Mouse (Mus musculus) ES-E14 (cell line): ENCODE data around the gene Tmem198b. TPM values are rescaled to one million over a fixed set of nuclear protein-coding genes. Genes with fewer than 3 reads are reported as not detected.

Source experiments
- DNase-seq: peaks from one replicate; pipeline ENCODE4 v3.0.0-alpha.2; 2013; ENCODE audit warnings: low read depth, low spot score
- H3K27ac ChIP-seq: 2 replicates; pipeline ENCODE4 v1.5.1; 2012; ENCODE audit warnings: low read depth, mild to moderate bottlenecking, low read length, moderate library complexity, mixed read lengths; ENCODE audit not compliant: poor library complexity, insufficient read depth, severe bottlenecking
- H3K36me3 ChIP-seq: 2 replicates; pipeline ENCODE4 v1.6.1; 2012; ENCODE audit warnings: mild to moderate bottlenecking, low read length, moderate library complexity, mixed read lengths; ENCODE audit not compliant: control insufficient read depth, poor library complexity, insufficient read depth, severe bottlenecking
- H3K4me1 ChIP-seq, 2 experiments: fragments of 150-350 bp in 1 of 2; sonication (generic) in 1 of 2; 2 replicates each; pipeline ENCODE4 v1.6.1; 2012; ENCODE audit warnings: low read length in 2 of 2, mild to moderate bottlenecking in 1 of 2, mixed read lengths in 1 of 2; ENCODE audit not compliant: control insufficient read depth in 2 of 2, insufficient read depth in 2 of 2, poor library complexity in 1 of 2
- H3K4me3 ChIP-seq, 2 experiments: fragments of 150-350 bp in 1 of 2; sonication (generic) in 1 of 2; 2 replicates each; pipeline ENCODE4 v1.5.1; 2012; ENCODE audit warnings: low read length in 2 of 2, low read depth in 1 of 2, mild to moderate bottlenecking in 1 of 2, mixed read lengths in 1 of 2; ENCODE audit not compliant: insufficient read depth in 1 of 2, poor library complexity in 1 of 2, severe bottlenecking in 1 of 2
- H3K9ac ChIP-seq: 2 replicates; pipeline ENCODE4 v1.6.1; 2012; ENCODE audit warnings: low read depth, mild to moderate bottlenecking, low read length, mixed read lengths; ENCODE audit not compliant: poor library complexity, insufficient read depth, severe bottlenecking
- H3K9me3 ChIP-seq: fragments of 150-350 bp; sonication (generic); 2 replicates; pipeline ENCODE4 v1.6.1; 2012; ENCODE audit warnings: low read depth, mild to moderate bottlenecking, low read length; ENCODE audit not compliant: control insufficient read depth, insufficient read depth
- CHD2 ChIP-seq: IDR thresholded peaks from 2 replicates; pipeline ENCODE4 v1.6.1; 2014; ENCODE audit warnings: mild to moderate bottlenecking, low read depth, low read length, inconsistent platforms
- HCFC1 ChIP-seq: IDR thresholded peaks from 2 replicates; pipeline ENCODE4 v1.6.1; 2012; ENCODE audit warnings: low read length, inconsistent platforms, borderline replicate concordance; ENCODE audit not compliant: insufficient read depth
- MAFK ChIP-seq: IDR thresholded peaks from 2 replicates; pipeline ENCODE4 v1.6.1; 2014; ENCODE audit warnings: mild to moderate bottlenecking, low read depth, low read length, inconsistent platforms; ENCODE audit not compliant: insufficient read depth
- ZC3H11A ChIP-seq: IDR thresholded peaks from 2 replicates; pipeline ENCODE4 v1.6.1; 2012; ENCODE audit warnings: low read depth, mild to moderate bottlenecking, inconsistent platforms, low read length, borderline replicate concordance
- ZNF384 ChIP-seq: IDR thresholded peaks from 2 replicates; pipeline ENCODE4 v1.6.1; 2012; ENCODE audit warnings: low read depth, low read length, inconsistent platforms
- in situ Hi-C, 2 experiments: fragments of 600-800 bp; cut with MboI; formaldehyde crosslinking; loops; one replicate each; pipeline ENCODE4 v1.15.1; 2025; ENCODE audit warnings: low sequenced_read_pairs in 2 of 2, inconsistent platforms in 1 of 2; ENCODE audit not compliant: unreplicated experiment in 2 of 2
- total RNA-seq: library from RNA; depleted of rRNA; stranded (reverse); fragments of 300-350 nt; gene quantifications from 2 replicates; pipeline ENCODE4 v1.2.3, GENCODE M21; 2012; rRNA removed

Gene Tmem198b
- total RNA-seq, 1 experiment, result 7.7 TPM

- Histone ChIP-seq H3K9me3 (no peaks in the 10 kb centered on the region), H3K4me3 (no peak overlapping the region), H3K27ac (no peak overlapping the region), H3K36me3 (no peaks in the 10 kb centered on the region), H3K4me1 (no peaks in the 10 kb centered on the region), H3K9ac (no peak overlapping the region)
- in situ Hi-C loops, result no loop called here
- TF ChIP-seq HCFC1, result no peak
- no peak for TF ChIP-seq ZC3H11A
- TF ChIP-seq CHD2, result no peak
- no peak for TF ChIP-seq MAFK
- TF ChIP-seq ZNF384, result no peak
- peak; percentile 20 for DNase-seq
These were observed 30.5 kb downstream of the Tmem198b start for GRCm38 (mm10) chr10:128773685-128774084.

GRCm38 (mm10) chr10:128772895-128773294 is 31.3 kb downstream of the Tmem198b start:
- in situ Hi-C loops, result no loop called here
- TF ChIP-seq ZNF384 (no peak), HCFC1 (no peak)
- H3K9me3 ChIP-seq, result no peaks in the 10 kb centered on the region
- no peak overlapping the region for H3K9ac ChIP-seq
- H3K27ac ChIP-seq, result no peak overlapping the region
- H3K4me1 ChIP-seq, result no peaks in the 10 kb centered on the region
- H3K4me3 ChIP-seq, result no peak overlapping the region
- no peaks in the 10 kb centered on the region for H3K36me3 ChIP-seq
- DNase-seq, result no peak

Other genes starting within 250 kb of the Tmem198b start
- 127 and 170 TPM in 2 replicates for gene Pa2g4, start 238.4 kb downstream of the Tmem198b start, total RNA-seq
- 24.9 and 30.3 TPM in 2 replicates for gene Erbb3, start 214.7 kb downstream of the Tmem198b start, total RNA-seq
- 1,660 and 1,982 TPM in 2 replicates for gene Rps26, start 177.6 kb downstream of the Tmem198b start, total RNA-seq
- gene Ikzf4, start 158.4 kb downstream of the Tmem198b start, total RNA-seq, result 1.4 and 1.9 TPM in 2 replicates
- 7.0 and 7.4 TPM in 2 replicates for gene Suox, start 130.3 kb downstream of the Tmem198b start, total RNA-seq
- gene Rab5b, start 108.1 kb downstream of the Tmem198b start, total RNA-seq, result 23.2 and 32.8 TPM in 2 replicates
- gene Pmel, start 100.2 kb downstream of the Tmem198b start, total RNA-seq, result 11.4 and 44.2 TPM in 2 replicates
- 40.7 and 43.5 TPM in 2 replicates for gene Cdk2, start 99.3 kb downstream of the Tmem198b start, total RNA-seq
- 11.9 and 19.3 TPM in 2 replicates for gene Dgka, start 59.5 kb downstream of the Tmem198b start, total RNA-seq
- gene Pym1, start 56.5 kb downstream of the Tmem198b start, total RNA-seq, result 71.7 and 78.6 TPM in 2 replicates
- 0.37 and 0.94 TPM in 2 replicates for gene Mmp19, start 13.5 kb downstream of the Tmem198b start, total RNA-seq
- 51.9 and 53.0 TPM in 2 replicates for gene Dnajc14, start 308 bp downstream of the Tmem198b start, total RNA-seq
- gene Sarnp, start 13.0 kb upstream of the Tmem198b start, total RNA-seq, result 70.1 and 101 TPM in 2 replicates
- gene Ormdl2, start 17.3 kb upstream of the Tmem198b start, total RNA-seq, result 145 and 155 TPM in 2 replicates
- 3.1 and 4.6 TPM in 2 replicates for gene Gdf11, start 87.3 kb upstream of the Tmem198b start, total RNA-seq
- gene Cd63, start 96.6 kb upstream of the Tmem198b start, total RNA-seq, result 158 and 226 TPM in 2 replicates
- 3.9 and 6.8 TPM in 2 replicates for gene Rdh5, start 118.5 kb upstream of the Tmem198b start, total RNA-seq
- gene Bloc1s1, start 119.7 kb upstream of the Tmem198b start, total RNA-seq, result 71.2 and 90.0 TPM in 2 replicates
- 10.1 and 17.6 TPM in 2 replicates for gene Itga7, start 129.4 kb upstream of the Tmem198b start, total RNA-seq
- gene Mettl7b, start 156.6 kb upstream of the Tmem198b start, total RNA-seq, result 0.26 and 0.58 TPM in 2 replicates
- not detected in 2 replicates for gene Olfr9, start 185.1 kb upstream of the Tmem198b start, total RNA-seq
- gene Olfr763, start 206.4 kb upstream of the Tmem198b start, total RNA-seq, result not detected in 2 replicates
- gene Olfr764-ps1, start 235.5 kb upstream of the Tmem198b start, total RNA-seq, result not detected in 2 replicates
- gene Olfr765, start 245.6 kb upstream of the Tmem198b start, total RNA-seq, result not detected in 2 replicates